Comparison of ENCODE assay signal across 9 mouse cellular contexts in genomic region chr6:71143894-71144455, GRCm38 (mm10). TPM values are rescaled to one million over a fixed set of nuclear protein-coding genes. Genes with fewer than 3 reads are reported as not detected.
DNase-seq lines count a peak whose midpoint lies in the region; ATAC-seq lines count a peak whose summit lies in the region.
"Had no signal": no experiment of that assay in that cellular context is flagged by ENCODE, and none has a peak within 500 bp of the region (broad histone marks: within the 10 kb centered on the region; RNA-seq: fewer than 3 reads in every experiment).

Gene Thnsl2, minus strand, starts transcription at chr6:71144439.

- H3K4me2 ChIP-seq in forebrain, embryonic 13.5 days: peak within 1 kb of the TSS; percentile 81
- H3K4me2 ChIP-seq in heart, embryonic 15.5 days: peak within 1 kb of the TSS; percentile 90
- H3K4me2 ChIP-seq in liver, embryonic 11.5 days: peak within 1 kb of the TSS; percentile 91
- H3K4me2 ChIP-seq in stomach, embryonic 16.5 days (ENCODE audit: low read depth, low read length): peak within 1 kb of the TSS; percentile 76

- no peaks in the 10 kb centered on the region for H3K9me3 ChIP-seq in forebrain, embryonic 13.5 days (replicated peaks)
- H3K9me3 ChIP-seq in heart, embryonic 15.5 days (replicated peaks): no peaks in the 10 kb centered on the region
- H3K9me3 ChIP-seq in liver, embryonic 11.5 days (ENCODE audit: control insufficient read depth, low read length): no peaks in the 10 kb centered on the region
- H3K9me3 ChIP-seq in stomach, embryonic 16.5 days (replicated peaks; ENCODE audit: control insufficient read depth, low read length): no peaks in the 10 kb centered on the region

- no peaks in the 10 kb centered on the region for H3K36me3 ChIP-seq in forebrain, embryonic 13.5 days (ENCODE audit: poor library complexity, severe bottlenecking)
- H3K36me3 ChIP-seq in heart, embryonic 15.5 days: no peaks in the 10 kb centered on the region
- H3K36me3 ChIP-seq in liver, embryonic 11.5 days (ENCODE audit: control insufficient read depth, insufficient read depth, low read length): no peaks in the 10 kb centered on the region
- no peaks in the 10 kb centered on the region for H3K36me3 ChIP-seq in stomach, embryonic 16.5 days (ENCODE audit: control insufficient read depth, insufficient read depth, low read length)

- ATAC-seq in CD4-positive, CD25-positive, alpha-beta regulatory T cell, adult 4 months: peak; percentile 88
- ATAC-seq in forebrain, embryonic 13.5 days: peak; percentile 90
- ATAC-seq in heart, embryonic 15.5 days (replicated peaks; ENCODE audit: insufficient number of reproducible peaks, insufficient read depth, low FRiP score, low read depth): peak; percentile 85
- ATAC-seq in liver, embryonic 11.5 days (replicated peaks; ENCODE audit: low FRiP score): peak; percentile 77
- 0 out of 2 replicates have a peak, but pooled peaks have one; percentile 48 for ATAC-seq in monocyte, adult 5-6 weeks (replicated peaks; ENCODE audit: insufficient number of reproducible peaks, low FRiP score, low TSS enrichment, poor library complexity, severe bottlenecking)
- peak; percentile 88 for ATAC-seq in stomach, embryonic 16.5 days (ENCODE audit: insufficient read depth, low FRiP score)
- ATAC-seq: Patski had no signal

- peak within 1 kb of the TSS; percentile 97 for H3K4me3 ChIP-seq in brown adipose tissue, adult 24 weeks (ENCODE audit: insufficient read depth, low read depth, low read length)
- H3K4me3 ChIP-seq in forebrain, embryonic 13.5 days: peak within 1 kb of the TSS; percentile 58
- peak within 1 kb of the TSS; percentile 65 for H3K4me3 ChIP-seq in heart, embryonic 15.5 days
- peak within 1 kb of the TSS; percentile 52 for H3K4me3 ChIP-seq in liver, embryonic 11.5 days (ENCODE audit: low read depth, low read length)
- peak within 1 kb of the TSS; percentile 63 for H3K4me3 ChIP-seq in stomach, embryonic 16.5 days (replicated peaks; ENCODE audit: low read length)

- peak within 1 kb of the TSS; percentile 67 for H3K27ac ChIP-seq in brown adipose tissue, adult 24 weeks (replicated peaks; ENCODE audit: low read depth, low read length)
- no peak within 1 kb of the TSS for H3K27ac ChIP-seq in forebrain, embryonic 13.5 days
- peak within 1 kb of the TSS; percentile 65 for H3K27ac ChIP-seq in heart, embryonic 15.5 days
- peak within 1 kb of the TSS; percentile 60; the same call in 1 of the 2 replicates for H3K27ac ChIP-seq in liver, embryonic 11.5 days (ENCODE audit: low read depth, low read length)
- H3K27ac ChIP-seq in stomach, embryonic 16.5 days (ENCODE audit: low read length): peak within 1 kb of the TSS; percentile 85

- DNase-seq in kidney, postnatal 10 days: peak; percentile 82
- peak; percentile 71 for DNase-seq in liver, embryonic 11.5 days (ENCODE audit: low spot score)

- H3K9ac ChIP-seq in forebrain, embryonic 13.5 days: peak within 1 kb of the TSS; percentile 74
- H3K9ac ChIP-seq in heart, embryonic 15.5 days: peak within 1 kb of the TSS; percentile 69
- peak within 1 kb of the TSS; percentile 74 for H3K9ac ChIP-seq in liver, embryonic 11.5 days (ENCODE audit: low read depth, low read length)
- H3K9ac ChIP-seq in stomach, embryonic 16.5 days (ENCODE audit: low read length): peak within 1 kb of the TSS; percentile 74

- peaks cover 5% of the 10 kb centered on the region; the same call in 1 of the 2 replicates for H3K4me1 ChIP-seq in brown adipose tissue, adult 24 weeks (ENCODE audit: control insufficient read depth, insufficient read depth, insufficient read length, low read length)
- H3K4me1 ChIP-seq in forebrain, embryonic 13.5 days: peaks cover 5% of the 10 kb centered on the region
- peaks cover 6% of the 10 kb centered on the region for H3K4me1 ChIP-seq in heart, embryonic 15.5 days (replicated peaks)
- peaks cover 2% of the 10 kb centered on the region; the same call in 1 of the 2 replicates for H3K4me1 ChIP-seq in liver, embryonic 11.5 days (replicated peaks; ENCODE audit: control insufficient read depth, insufficient read depth, low read length)
- peaks cover 5% of the 10 kb centered on the region; the same call in 1 of the 2 replicates for H3K4me1 ChIP-seq in stomach, embryonic 16.5 days (ENCODE audit: control insufficient read depth, insufficient read depth, low read length)

- 0 out of 2 replicates have a peak, but pooled peaks cover 4% of the 10 kb centered on the region for H3K27me3 ChIP-seq in forebrain, embryonic 13.5 days
- H3K27me3 ChIP-seq in heart, embryonic 15.5 days: no peaks in the 10 kb centered on the region
- H3K27me3 ChIP-seq in liver, embryonic 11.5 days (replicated peaks; ENCODE audit: control insufficient read depth, insufficient read depth, low read length): no peaks in the 10 kb centered on the region
- H3K27me3 ChIP-seq in stomach, embryonic 16.5 days (ENCODE audit: control insufficient read depth, insufficient read depth, low read length): no peaks in the 10 kb centered on the region
- H3K27me3 ChIP-seq: Patski had no signal

- WGBS in forebrain, embryonic 13.5 days: under 1% methylated on average over 32 of the region's 32 CpGs
- under 1% methylated on average over 32 of the region's 32 CpGs for WGBS in heart, embryonic 15.5 days
- under 1% methylated on average over 32 of the region's 32 CpGs for WGBS in liver, embryonic 11.5 days
- WGBS in stomach, embryonic 16.5 days: under 1% methylated on average over 32 of the region's 32 CpGs

RNA-seq across cellular contexts. Expression of gene Thnsl2, which starts in this region (rescaled TPM):
- polyA plus RNA-seq in CD4-positive, CD25-positive, alpha-beta regulatory T cell, adult 4 months (2017; shearing (Covaris generic)): 1 to 10 TPM; 1.3 to 2.1 TPM
- 12.7 and 15.9 TPM in 2 replicates for polyA plus RNA-seq in brown adipose tissue, adult 24 weeks (2012; ENCODE audit: insufficient read depth, insufficient read length, missing spikeins)
- 2.9 and 4.6 TPM in 2 replicates for polyA plus RNA-seq in forebrain, embryonic 13.5 days (2015; fragmentation: Nextera tagmentation; extraction: Ambion mirVana)
- 4.2 and 6.9 TPM in 2 replicates for polyA plus RNA-seq in heart, embryonic 15.5 days (2015; fragmentation: Nextera tagmentation; extraction: Ambion mirVana)
- 5.8 and 7.6 TPM in 2 replicates for polyA plus RNA-seq in liver, embryonic 11.5 days (2014; fragmentation: Nextera tagmentation; extraction: Ambion mirVana)
- total RNA-seq in monocyte, adult 5-6 weeks (2017): not detected in 3 replicates
- 12.7 and 13.0 TPM in 2 replicates for polyA plus RNA-seq in stomach, embryonic 16.5 days (2015; fragmentation: Nextera tagmentation; extraction: Ambion mirVana)

Comparison
In these comparisons a context has a peak if more than half of its experiments do, and no peak if none do; other contexts are left out.
1. Peak in ATAC-seq in monocyte, adult 5-6 weeks; RNA of the gene not detected or under 1 TPM.